Mouse (Mus musculus): ENCODE measurements around the gene Zfp428.

- TF ChIP-seq CTCF (IDR thresholded peaks at IDR 0.05 in 2 of 3, conservative IDR thresholded peaks at IDR 0.05 in 1 of 3; ENCODE audit: control insufficient read depth in 1 of 3, insufficient read depth in 1 of 3, low read depth in 2 of 3, low read length in 3 of 3, poor library complexity in 1 of 3, severe bottlenecking in 1 of 3) (no peak), ZNF384 (IDR thresholded peaks at IDR 0.05; ENCODE audit: low read depth, low read length) (no peak), MAX (IDR thresholded peaks at IDR 0.05; ENCODE audit: low read length) (no peak), NELFE (IDR thresholded peaks at IDR 0.05; ENCODE audit: low read depth, low read length) (no peak), JUND (IDR thresholded peaks at IDR 0.05; ENCODE audit: low read depth, low read length) (no peak)
Observed at GRCm38 (mm10) chr7:24479685-24480084, 27.1 kb upstream of the Zfp428 start.
